Mouse (Mus musculus) intestine, postnatal 0 days (tissue): Measurements from ENCODE around the gene Hrasls5. TPM values are rescaled to one million over a fixed set of nuclear protein-coding genes. Genes with fewer than 3 reads are reported as not detected.
A peak's percentile ranks its signal among the peaks of the same experiment; 100 is the strongest.

Source experiments
- ATAC-seq: fragments of 200-750 bp; cut with Nextera tagmentation; 2 replicates; pipeline ENCODE4 v1.8.0; 2017; ENCODE audit warnings: mild to moderate bottlenecking, moderate TSS enrichment, moderate library complexity
- H3K27ac ChIP-seq: fragments of 300-500 bp; sonication (generic); 2 replicates; pipeline ENCODE4 v1.5.1; 2014; ENCODE audit warnings: mild to moderate bottlenecking, low read depth, low read length, moderate library complexity
- H3K27me3 ChIP-seq: fragments of 300-500 bp; sonication (generic); replicated peaks from 2 replicates; pipeline ENCODE4 v1.6.1; 2014; ENCODE audit warnings: low read length, mixed read lengths; ENCODE audit not compliant: control insufficient read depth, insufficient read depth
- H3K36me3 ChIP-seq: fragments of 300-500 bp; sonication (generic); 2 replicates; pipeline ENCODE4 v1.6.1; 2014; ENCODE audit warnings: mild to moderate bottlenecking, moderate library complexity; ENCODE audit not compliant: control insufficient read depth, insufficient read depth
- H3K4me1 ChIP-seq: fragments of 300-500 bp; sonication (generic); replicated peaks from 2 replicates; pipeline ENCODE4 v1.6.1; 2014; ENCODE audit warnings: antibody characterized with exemption, low read length, mixed read lengths; ENCODE audit not compliant: control insufficient read depth, insufficient read depth
- H3K4me2 ChIP-seq: fragments of 300-500 bp; sonication (generic); replicated peaks from 2 replicates; pipeline ENCODE4 v1.6.1; 2014; ENCODE audit warnings: low read depth, mild to moderate bottlenecking, moderate library complexity
- H3K4me3 ChIP-seq: fragments of 300-500 bp; sonication (generic); 2 replicates; pipeline ENCODE4 v1.5.1; 2014; ENCODE audit warnings: low read depth, low read length
- H3K9ac ChIP-seq: fragments of 300-500 bp; sonication (generic); 2 replicates; pipeline ENCODE4 v1.6.1; 2014; ENCODE audit warnings: mild to moderate bottlenecking, low read depth, low read length
- H3K9me3 ChIP-seq: fragments of 300-500 bp; sonication (generic); 2 replicates; pipeline ENCODE4 v1.6.1; 2016; ENCODE audit warnings: mixed run types; ENCODE audit not compliant: control insufficient read depth
- CTCF ChIP-seq: sonication (generic); IDR thresholded peaks from 2 replicates; pipeline ENCODE4 v1.5.1; 2016; ENCODE audit warnings: low read depth, mild to moderate bottlenecking, control low read depth, antibody characterized with exemption, moderate library complexity
- WGBS: fragments of 180-500 bp; shearing (Covaris S2); extraction: QIAGEN DNeasy Blood & Tissue Kit; methylation state at CpG from one replicate; pipeline ENCODE4 v1.1.7; 2014; 5-methylcytosine and 5-hydroxymethylcytosine counted together
- polyA plus RNA-seq: library from polyadenylated mRNA; unstranded; fragments of >200 nt; fragmentation: Nextera tagmentation; extraction: Ambion mirVana; gene quantifications from 2 replicates; pipeline ENCODE4 v1.2.1, GENCODE M21; 2015

Hrasls5 gene
- polyA plus RNA-seq, 1 experiment from 2014 or later, result not detected

GRCm38 (mm10) chr19:7605013-7605412 lies 7.3 kb upstream of the Hrasls5 start:
- Histone ChIP-seq H3K4me3 (no peak overlapping the region), H3K4me2 (no peak overlapping the region), H3K4me1 (peaks cover 9% of the 10 kb centered on the region; the same call in 1 of the 2 replicates), H3K36me3 (no peaks in the 10 kb centered on the region; the same call in 1 of the 2 replicates), H3K9me3 (no peaks in the 10 kb centered on the region), H3K27ac (no peak overlapping the region), H3K27me3 (no peaks in the 10 kb centered on the region), H3K9ac (no peak overlapping the region)
- no peak for TF ChIP-seq CTCF
- ATAC-seq, result no peak

GRCm38 (mm10) chr19:7605930-7606783 lies 6.2 kb upstream of the Hrasls5 start:
- Histone ChIP-seq H3K27me3 (no peaks in the 10 kb centered on the region), H3K9me3 (no peaks in the 10 kb centered on the region), H3K4me2 (peak overlapping the region; percentile 76), H3K9ac (peak overlapping the region; percentile 31; the same call in 1 of the 2 replicates), H3K36me3 (no peaks in the 10 kb centered on the region; the same call in 1 of the 2 replicates), H3K27ac (peak overlapping the region; percentile 60; the same call in 1 of the 2 replicates), H3K4me3 (peak overlapping the region; percentile 31), H3K4me1 (peaks cover 9% of the 10 kb centered on the region; the same call in 1 of the 2 replicates)
- TF ChIP-seq CTCF, result peak; percentile 41
- ATAC-seq, result peak; percentile 68
- 6% methylated on average over 15 of the region's 15 CpGs for WGBS

- peak; percentile 61 for ATAC-seq
- H3K9ac ChIP-seq, result peak within 1 kb of the TSS; percentile 31; the same call in 1 of the 2 replicates
- 5% methylated on average over 15 of the region's 15 CpGs for WGBS
Observed at GRCm38 (mm10) chr19:7606801-7607689, 5.3 kb upstream of the Hrasls5 start, which contains the start of gene Lgals12. Gene Lgals12, minus strand, starts transcription at chr19:7607193.

GRCm38 (mm10) chr19:7607690-7608201 lies 4.6 kb upstream of the Hrasls5 start:
- H3K4me3 ChIP-seq, result no peak overlapping the region
- peak; percentile 62 for ATAC-seq
- H3K4me1 ChIP-seq, result peaks cover 9% of the 10 kb centered on the region; the same call in 1 of the 2 replicates
- H3K9ac ChIP-seq, result no peak overlapping the region
- H3K27ac ChIP-seq, result peak overlapping the region; percentile 60; the same call in 1 of the 2 replicates
- H3K4me2 ChIP-seq, result peak overlapping the region; percentile 76
- no peaks in the 10 kb centered on the region for H3K9me3 ChIP-seq
- H3K36me3 ChIP-seq, result no peaks in the 10 kb centered on the region; the same call in 1 of the 2 replicates
- no peak for TF ChIP-seq CTCF
- H3K27me3 ChIP-seq, result no peaks in the 10 kb centered on the region
- 39% methylated on average over 7 of the region's 7 CpGs for WGBS

More at GRCm38 (mm10) chr19:7606801-7607689, 5.3 kb upstream of the Hrasls5 start, which contains the start of gene Lgals12:
- peak within 1 kb of the TSS; percentile 60; the same call in 1 of the 2 replicates for H3K27ac ChIP-seq
- no peak for TF ChIP-seq CTCF
- H3K4me2 ChIP-seq, result peak within 1 kb of the TSS; percentile 76
- H3K4me3 ChIP-seq, result peak within 1 kb of the TSS; percentile 31
- no peaks in the 10 kb centered on the region for H3K27me3 ChIP-seq
- no peaks in the 10 kb centered on the region; the same call in 1 of the 2 replicates for H3K36me3 ChIP-seq
- no peaks in the 10 kb centered on the region for H3K9me3 ChIP-seq
- peaks cover 9% of the 10 kb centered on the region; the same call in 1 of the 2 replicates for H3K4me1 ChIP-seq

GRCm38 (mm10) chr19:7613151-7613550 lies 810 bp downstream of the Hrasls5 start:
- no peak overlapping the region for H3K27ac ChIP-seq
- H3K9ac ChIP-seq, result no peak overlapping the region
- H3K9me3 ChIP-seq, result no peaks in the 10 kb centered on the region
- no peak for ATAC-seq
- WGBS, result 90% methylated on average over 7 of the region's 7 CpGs
- no peaks in the 10 kb centered on the region for H3K4me1 ChIP-seq
- H3K4me2 ChIP-seq, result no peak overlapping the region
- no peaks in the 10 kb centered on the region for H3K27me3 ChIP-seq
- H3K36me3 ChIP-seq, result no peaks in the 10 kb centered on the region
- no peak for TF ChIP-seq CTCF
- H3K4me3 ChIP-seq, result no peak overlapping the region
